Mouse (Mus musculus): ENCODE results near the gene Arl5c.
A peak's percentile ranks its signal among the peaks of the same experiment; 100 is the strongest.

The Arl5c gene

DNA sequence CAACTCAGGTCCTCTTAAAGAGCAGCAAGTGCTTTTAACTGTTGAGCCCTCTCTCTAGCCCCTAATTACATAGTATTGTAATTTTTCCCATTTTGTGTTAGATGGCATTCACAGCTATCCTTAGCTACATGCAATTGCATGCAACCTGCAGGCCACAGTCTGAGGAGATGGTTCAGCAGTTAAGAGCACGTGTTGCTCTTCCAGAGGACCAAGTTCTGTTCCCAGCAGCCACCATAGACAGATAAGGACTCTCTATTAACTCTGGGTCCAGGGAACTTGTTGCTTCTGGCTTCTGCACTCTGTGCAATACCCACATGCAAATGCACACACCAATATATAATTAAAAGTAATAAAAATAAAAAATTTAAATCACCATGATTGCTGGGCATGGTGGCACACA is 710 bp upstream of the Arl5c start:
- no peak for DNase-seq (ENCODE audit: extremely low spot score)

DNA sequence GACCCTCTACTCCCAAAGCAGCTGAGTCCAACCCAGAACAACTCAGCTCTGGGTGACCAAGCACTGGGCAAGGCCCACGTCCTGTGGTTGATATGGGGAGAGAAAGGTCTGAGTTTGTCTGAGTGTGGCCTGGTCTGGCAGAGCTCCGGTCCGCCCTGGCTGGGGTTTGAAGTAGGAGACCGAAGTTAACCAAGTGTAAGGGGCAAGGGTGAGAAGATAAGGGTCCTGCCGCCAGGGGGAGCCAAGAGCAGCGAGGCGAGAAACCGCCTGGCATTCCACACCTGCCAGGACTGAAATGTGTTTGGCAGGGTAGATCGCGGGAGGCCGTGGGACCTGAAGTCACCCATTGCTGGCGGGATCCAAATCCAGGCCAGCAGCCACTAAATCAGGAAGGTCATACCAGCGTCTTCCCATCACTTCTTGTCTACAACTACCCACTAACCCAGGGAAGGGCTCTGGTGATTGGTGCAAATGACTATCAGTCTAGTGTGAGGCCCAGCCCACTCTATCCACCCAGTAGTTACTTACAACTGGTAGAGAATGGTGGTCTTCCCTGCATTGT is 1.4 kb downstream of the Arl5c start:
- peak; percentile 79 for DNase-seq (ENCODE audit: extremely low spot score)

DNA sequence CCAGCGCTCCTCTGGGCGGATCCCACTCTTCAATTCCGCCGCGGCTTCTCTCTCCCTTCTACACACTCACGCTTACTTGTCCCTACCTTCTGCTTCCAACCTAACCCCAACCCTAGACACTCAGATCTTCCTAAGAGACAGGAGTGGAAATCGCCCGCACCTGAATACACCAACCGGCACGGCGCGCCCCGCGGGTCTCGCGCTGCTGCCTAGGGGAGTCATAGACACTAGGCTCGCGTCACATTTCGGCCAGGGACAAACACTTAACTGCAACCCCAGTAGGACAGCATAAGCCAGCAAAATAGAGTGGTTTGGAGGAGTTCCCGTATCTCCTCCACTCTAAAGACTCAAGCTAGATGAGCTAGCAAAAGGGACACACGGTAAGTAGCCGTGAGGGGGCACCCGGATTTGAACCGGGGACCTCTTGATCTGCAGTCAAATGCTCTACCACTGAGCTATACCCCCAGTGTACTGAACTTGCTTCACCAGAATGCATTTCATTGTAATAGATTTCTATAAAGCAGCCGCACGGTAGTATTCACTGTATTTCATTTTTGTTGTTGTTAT is 7.4 kb downstream of the Arl5c start:
- DNase-seq (ENCODE audit: extremely low spot score) = peak; percentile 93

DNA sequence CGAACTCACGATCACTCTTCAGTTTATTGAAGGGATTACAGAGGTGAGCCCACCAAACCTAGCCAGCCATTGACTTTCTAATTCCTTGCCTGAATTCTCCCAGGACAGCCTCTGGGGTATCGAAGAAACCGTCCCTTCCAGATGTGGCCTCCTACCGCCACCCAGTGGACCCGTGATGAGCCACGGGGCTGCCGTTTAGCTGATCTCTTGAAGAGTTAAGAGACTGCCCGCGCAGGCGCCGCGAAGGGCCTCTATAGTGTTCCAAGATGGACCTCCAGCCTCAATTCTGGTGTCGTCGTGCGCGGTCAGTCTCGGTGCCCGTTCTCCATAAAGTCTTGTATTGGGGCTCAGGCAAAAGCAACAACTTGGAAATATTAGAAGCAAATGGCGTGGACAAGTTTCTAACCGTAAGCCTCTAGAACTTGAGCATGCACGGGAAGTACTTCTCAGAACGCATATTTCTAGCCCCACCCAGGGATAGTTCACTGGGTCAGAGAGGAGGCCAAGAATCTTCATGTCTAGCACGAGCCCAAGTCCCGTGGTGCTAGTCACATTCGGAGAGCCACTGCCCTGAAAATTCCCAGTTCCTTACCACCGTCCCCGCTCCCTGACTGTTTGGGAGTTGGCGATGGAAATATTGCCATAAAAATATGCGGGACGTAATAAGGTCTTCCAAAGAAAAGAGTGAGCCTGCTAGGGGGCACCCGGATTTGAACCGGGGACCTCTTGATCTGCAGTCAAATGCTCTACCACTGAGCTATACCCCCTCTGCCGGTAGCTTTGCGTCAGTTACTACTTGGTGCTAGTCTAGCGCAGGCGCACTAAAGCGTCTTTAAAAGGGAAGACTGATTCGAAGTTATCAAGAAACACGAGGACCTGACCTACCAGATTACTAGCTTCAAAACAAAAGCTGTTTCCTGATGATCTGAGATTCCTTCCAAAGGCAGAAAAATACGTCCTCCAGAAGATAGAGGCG is 8.1 kb downstream of the Arl5c start:
- peak; percentile 95 for DNase-seq (ENCODE audit: extremely low spot score)

DNA sequence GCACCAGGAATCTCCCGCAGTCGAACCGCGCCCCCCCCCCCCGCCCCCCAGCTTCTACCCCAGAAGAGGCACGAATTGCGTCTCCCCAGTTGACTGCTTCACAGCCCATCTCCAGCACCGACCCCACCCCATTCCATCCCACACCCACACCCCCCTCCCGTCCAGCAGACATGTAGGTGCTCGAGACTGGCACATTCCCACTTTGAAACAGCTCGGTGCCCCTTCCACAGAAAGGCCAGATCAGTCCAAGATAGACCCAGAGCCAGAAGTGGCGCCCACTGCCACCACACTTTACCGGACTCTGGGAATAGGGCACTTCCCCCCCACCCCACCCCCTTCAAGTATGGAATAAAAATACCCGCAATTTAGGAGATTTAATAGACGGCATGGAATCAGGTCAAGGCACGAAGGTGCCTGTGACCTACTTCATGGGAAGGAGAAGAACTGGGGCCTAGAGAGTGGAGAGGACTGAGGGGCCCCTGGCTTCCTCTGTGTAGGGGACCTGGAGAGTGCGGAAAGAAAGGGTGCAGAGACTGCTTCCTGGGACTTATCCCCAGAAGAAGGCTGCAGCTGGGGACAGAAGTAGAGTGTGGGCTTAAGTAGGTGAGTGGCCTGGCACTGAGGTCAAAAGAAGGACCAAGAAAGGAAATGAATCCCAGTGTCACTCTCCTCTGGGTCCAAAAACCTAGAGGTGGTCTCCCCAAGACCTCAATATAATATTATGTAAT is 9.1 kb downstream of the Arl5c start:
- no peak for DNase-seq (ENCODE audit: extremely low spot score)

DNA sequence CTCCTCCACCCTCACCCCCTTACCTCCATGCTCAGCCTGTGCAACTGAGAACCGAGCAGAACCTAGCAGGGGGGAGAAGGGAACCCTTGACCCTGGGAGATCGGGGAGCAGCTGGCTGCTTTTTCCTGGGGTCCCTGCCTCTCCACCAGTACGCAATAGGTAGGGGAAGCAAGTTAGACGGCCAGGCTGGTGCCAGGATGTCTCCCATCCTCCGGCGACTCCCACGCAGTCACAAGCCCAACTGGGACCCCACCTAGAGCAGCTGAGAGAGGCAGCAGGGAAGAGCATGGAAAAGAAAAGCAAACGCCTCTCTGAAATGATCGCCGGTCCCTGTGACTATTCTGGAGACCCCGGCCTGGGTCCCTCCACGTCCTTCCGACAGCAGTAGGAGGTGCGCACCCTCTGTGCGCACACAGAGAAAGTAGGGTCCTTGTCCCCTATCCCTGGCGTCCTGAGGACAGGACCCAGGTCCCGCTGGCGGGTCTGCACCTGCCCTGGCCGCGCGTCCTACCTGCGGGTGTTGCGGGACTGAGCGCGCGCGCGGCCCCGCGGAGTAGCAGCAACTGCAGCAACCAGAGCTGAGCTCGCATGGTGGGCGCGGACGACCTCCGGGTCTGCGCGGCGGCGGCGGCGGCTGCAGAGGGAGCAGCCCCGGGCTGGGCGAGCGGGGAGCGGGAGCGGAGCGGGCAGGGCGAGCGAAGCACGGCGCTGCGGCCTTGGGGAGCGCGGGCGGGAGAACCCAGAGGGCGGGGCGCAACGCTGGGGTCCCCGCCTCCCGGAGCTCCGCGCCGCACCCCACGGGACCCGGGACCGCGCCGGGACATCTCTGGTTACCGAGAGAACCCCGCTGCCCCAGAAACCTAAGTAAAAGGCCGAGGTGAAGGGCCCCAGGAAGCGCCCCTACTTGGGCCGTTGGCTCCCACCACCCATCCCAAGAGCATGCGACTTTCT is 10.0 kb downstream of the Arl5c start, which contains the start of gene Plxdc1:
Plxdc1 (minus strand) TSS at position 718 of the 951 bp plus-strand sequence.
- DNase-seq (ENCODE audit: extremely low spot score) = peak; percentile 23

DNA sequence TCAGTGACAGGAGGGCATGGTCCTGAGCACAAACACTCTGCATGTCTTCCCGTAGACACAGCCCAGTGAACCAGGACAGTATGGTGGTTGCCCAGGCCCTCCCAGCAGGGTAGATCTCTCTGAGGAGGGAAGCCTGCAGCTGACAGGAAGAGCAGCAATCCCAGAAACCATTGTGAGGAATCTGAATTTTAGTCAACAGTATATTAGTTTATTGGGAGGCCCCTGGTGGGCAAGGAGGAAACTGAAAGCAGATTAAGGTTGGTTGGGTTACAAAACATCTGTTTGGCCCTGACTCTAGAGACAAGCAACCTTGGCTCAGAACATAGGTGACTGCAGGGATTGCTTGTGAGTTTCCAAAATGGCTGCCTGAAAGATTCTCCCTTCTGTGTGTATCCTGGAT is 12.0 kb downstream of the Arl5c start:
- no peak for DNase-seq (ENCODE audit: extremely low spot score)

DNA sequence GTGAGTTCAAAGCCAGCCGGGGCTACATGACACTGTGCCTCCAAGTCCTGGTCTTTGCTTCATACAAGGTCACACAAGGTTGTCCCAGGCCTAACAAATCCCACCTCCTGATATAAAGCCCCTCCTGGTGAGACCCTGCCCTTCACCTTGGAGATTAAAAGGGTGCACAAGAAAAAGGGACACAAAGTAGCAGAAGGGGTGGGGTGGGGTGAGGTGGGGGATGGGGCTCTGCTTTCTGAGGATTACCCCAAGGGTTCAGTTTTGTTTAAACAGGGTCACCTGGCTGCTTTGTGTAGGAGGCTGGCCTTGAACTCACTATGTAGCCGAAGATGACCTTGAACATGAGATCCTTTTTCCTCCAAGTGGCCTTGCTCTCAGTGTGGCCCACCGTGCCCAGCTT is 12.5 kb downstream of the Arl5c start:
- DNase-seq (ENCODE audit: extremely low spot score) = no peak

DNA sequence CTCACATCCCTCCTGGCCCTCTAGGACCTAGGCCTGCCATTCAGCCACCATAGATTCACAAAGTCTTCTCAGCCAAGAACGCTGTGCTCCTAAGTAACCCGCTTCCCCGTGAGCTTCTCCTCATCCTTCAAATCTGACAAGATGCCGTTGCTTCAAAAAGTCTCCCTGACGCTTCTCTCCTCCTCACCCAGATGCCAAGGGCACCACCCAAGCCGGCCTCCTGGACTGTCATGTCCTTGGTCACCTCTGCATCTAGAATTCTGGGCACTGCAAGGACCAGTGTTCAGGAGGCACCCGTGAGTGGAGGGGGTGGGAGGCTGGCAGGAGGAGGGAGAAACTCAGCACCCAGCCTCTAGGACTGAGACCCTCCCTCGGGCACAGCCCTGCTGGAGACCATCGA is 13.3 kb downstream of the Arl5c start:
- no peak for DNase-seq (ENCODE audit: extremely low spot score)

DNA sequence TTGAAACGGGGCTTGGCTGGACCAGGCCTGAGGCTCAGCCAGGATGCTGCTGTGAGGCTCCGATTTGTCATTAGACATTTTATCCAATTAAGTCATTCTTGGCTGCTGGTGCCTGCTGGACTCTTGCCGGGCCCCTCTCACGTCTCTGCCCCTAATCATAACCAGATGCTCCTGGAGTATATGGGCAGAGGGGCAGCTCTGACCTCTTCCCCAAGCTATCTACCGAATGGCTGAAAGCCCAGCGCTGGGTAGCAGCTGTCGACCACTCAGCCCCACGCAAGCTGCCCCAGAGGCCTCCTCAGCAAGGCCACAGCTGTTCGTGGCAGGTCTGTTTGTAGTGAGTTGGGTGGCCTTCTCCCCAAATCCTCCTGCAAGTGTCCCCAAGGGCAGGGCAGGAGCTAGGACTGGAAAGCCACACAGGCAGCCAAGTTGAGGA is 15.4 kb downstream of the Arl5c start:
- DNase-seq (ENCODE audit: extremely low spot score) = peak; percentile 24

DNA sequence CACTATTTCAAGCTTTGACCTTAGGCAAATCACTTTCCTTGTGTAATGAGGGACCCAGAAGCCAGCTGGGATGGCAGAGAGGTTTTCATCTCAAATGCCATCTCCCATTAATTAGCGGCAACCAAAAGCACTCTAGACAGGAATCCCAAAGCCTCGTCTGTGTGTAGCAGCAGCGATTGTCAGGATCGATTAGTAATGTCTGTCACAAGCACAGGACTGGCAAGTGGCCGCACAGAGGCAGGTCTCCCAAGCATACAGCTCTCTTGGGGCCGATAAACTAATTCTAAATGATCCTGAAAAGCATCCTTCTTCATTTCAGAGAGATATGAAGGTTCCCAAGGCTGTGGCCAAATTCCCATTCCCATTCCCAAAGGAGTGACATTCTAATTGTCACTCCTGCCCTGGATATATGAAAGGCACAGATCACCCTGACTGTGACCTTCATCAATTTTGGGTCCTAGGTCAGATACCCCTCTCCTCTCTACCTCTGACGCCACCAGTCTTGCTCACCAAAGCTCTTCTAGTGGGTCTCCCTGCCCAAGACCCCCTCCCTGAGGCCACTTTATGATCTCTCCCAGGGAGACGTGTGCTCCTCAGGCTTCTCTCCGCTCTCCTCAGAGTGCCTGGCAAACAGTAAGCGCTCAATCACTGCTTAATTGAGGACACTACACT is 16.0 kb downstream of the Arl5c start:
- no peak for DNase-seq (ENCODE audit: extremely low spot score)

DNA sequence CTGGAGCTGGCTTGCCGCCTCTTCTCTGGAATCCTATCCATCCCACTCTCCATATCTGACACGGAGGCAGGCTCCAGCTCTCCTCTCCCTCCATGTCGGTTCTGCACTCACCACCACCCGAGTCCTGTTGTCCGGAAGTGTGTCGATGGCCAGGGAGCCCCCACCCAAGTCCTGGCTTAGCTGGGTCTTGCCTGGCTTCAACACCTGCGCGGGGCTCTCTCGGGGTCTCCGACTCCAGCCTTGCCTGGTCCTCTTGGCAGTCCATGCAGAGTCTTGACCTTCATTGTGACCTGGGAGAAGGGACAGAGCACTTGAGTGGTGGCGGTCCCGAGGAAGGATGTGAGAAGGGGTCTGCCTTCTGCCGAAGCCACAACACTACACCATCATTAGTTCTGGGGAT is 17.6 kb downstream of the Arl5c start:
- DNase-seq (ENCODE audit: extremely low spot score) = no peak

DNA sequence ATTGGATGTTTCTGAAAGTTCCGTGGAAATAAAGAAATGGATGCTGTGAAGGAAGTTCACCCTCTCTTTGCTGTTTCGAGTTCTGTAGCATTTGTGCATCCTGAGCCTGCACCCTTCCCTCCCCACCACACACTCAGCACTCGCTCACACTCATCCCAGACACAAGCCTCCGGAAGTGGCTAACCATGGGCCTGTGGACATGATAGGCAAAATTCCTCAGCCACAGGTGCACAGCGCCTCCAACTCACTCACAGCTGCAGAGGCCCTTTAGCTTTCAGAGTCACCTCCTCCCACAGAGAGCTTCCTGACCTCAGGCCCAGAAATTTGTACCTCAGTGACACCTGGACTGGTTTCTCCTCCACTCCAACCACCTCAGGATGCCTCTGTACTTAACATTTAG is 18.2 kb downstream of the Arl5c start:
- no peak for DNase-seq (ENCODE audit: extremely low spot score)

DNA sequence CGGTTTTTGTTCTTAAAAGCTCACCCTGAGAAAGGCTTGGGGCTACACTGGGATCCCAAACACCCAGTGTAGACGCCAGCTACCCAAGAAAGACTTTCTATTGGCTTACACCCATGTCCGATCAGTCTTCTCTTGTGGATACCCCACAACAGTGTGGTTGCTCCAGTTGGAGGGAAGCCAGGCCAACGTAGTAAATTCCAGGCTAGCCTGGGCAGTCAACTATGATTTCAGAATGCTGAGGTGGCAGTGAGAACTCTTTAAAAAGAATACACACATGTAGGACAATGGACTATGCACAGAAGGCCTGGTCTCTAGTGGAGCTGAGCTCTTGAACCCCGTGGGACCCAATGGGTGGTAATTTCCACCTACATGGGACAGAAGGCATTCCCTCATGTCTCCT is 21.2 kb downstream of the Arl5c start:
- no peak for DNase-seq (ENCODE audit: extremely low spot score)

DNA sequence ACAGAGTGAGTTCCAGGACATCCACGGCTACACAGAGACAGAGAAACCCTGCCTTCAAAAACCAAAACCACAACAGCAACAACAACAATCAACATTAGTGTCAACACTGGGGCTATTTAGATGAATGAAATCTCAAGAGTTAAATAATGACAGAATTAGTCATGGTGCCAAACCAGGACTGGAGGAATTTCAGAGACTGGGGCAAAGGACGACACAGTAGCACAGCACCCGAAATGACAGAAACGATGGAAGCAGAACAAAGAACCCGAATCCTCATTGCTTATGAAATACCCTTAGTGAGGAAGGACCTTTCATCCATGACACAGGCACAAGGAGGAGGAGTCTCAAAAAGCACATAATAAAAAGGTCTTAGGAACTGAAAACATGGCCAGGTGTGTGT is 21.8 kb downstream of the Arl5c start:
- no peak for DNase-seq (ENCODE audit: extremely low spot score)

DNA sequence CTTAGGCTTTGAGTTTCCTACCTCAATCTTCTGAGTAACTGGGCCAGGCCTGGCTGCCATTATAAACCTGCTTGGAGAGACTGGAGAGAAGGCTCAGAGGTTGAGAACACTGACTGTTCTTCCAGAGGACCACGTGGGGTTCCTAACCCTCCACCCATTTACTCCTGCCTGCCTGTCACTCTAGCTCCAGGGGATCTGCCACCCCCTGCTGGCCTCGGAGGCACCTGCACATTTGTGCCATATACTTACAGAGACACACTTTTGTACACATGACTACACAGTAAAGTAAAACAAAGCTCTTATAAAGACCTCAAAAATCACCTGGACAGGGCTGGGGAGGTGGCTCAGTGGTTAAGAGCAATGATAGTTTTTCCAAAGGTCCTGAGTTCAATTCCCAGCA is 23.5 kb downstream of the Arl5c start:
- DNase-seq (ENCODE audit: extremely low spot score) = no peak

DNA sequence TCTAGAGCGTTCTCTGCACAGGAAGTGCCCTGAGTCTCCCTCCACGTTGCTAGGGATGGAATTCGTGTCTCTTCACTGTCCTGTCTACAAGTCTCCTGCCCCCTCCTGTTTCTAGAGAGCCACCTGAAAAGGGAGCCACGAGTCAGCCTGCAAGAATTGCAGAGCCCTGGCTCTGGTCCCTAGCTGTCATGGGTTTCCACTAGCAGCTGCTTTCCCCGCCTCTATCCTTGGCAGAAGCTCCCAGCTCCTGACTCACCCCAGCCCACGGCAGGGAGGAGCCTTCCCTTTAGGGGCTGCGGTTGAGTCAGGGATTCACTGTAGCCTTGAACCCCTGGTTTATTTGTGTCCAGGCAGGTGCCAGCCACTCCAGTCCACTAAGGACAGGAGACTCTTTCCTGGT is 24.7 kb downstream of the Arl5c start:
- DNase-seq (ENCODE audit: extremely low spot score) = no peak

DNA sequence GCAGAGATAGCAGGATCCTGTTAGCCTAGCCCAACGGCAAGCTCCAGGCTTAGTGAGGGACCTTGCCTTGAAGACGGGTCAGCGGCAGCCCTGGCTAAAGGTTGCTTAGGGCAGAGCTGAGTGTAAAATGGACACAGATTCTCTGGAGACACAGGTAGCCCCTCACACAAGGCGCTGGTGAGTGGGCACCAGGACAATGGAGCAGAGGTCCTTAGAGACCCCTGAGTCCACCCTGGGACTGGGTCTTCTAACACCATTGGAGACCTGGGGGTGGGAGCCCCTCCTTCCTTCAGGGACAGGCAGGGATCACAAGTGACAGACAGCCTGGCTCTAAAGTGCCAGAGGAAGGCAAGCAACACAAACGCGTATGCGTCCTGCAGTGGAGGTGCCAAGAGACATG is 25.2 kb downstream of the Arl5c start:
- no peak for DNase-seq (ENCODE audit: extremely low spot score)

DNA sequence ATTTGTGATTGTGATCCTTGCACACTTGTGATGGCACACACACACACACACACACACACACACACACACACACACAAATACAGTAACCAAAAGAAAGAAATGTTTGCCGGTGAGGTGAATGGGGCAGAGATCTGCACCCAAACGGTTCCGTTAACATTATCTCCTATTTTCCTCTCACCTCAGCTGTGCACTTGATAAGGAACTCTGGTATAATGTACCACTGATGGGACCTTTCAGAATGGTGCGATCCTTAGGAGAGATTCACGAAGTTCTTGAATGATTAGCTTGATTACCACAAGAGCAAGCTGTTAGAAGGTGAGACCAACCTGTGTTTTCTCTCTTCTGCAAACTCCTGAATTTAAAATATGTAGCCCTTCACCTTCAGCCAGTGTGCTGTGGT is 27.6 kb downstream of the Arl5c start:
- no peak for DNase-seq (ENCODE audit: extremely low spot score)

DNA sequence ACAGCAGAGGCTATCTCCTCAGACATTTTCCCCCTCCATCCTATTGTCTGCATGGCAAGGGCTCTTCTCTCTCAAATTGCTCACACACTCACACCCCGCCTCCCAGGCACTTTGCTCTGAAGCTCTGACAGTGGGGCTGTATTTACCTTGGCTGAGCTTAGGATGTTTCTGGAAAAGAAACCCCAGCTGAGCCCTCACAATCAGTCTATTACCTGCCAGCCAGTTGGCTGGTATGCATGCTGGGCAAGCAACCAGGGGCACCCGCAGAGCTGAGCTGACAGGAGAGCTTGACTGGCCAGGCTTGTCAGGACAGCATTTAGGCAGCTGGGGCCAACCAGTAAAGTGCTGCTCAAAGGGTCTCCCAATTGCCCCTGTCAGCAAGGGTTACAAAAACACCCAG is 28.9 kb downstream of the Arl5c start:
- no peak for DNase-seq (ENCODE audit: extremely low spot score)

DNA sequence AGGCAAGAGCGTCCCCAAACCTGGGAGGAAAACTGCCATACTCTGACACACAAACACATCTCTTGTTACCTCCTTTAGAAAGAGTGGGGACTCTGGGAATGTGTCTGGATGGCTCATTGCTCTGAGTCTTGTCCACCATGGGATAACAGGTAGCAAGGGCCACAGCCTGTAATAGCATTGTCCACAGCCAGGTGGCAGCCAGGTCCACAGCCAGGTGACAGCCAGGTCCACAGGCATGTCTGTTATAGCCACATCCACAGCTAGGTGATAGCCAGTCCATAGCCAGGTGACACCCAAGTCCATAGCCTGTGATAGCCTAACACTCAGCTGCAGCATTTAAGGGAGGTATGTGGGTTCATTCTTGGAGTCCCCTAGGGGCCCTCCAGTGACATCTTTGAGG is 35.1 kb downstream of the Arl5c start:
- DNase-seq (ENCODE audit: extremely low spot score) = no peak
